Mouse (Mus musculus) olfactory bulb, adult 2 months (tissue): ENCODE data around the gene Ulk3. TPM values are rescaled to one million over a fixed set of nuclear protein-coding genes. Genes with fewer than 3 reads are reported as not detected.

Experiments
- H3K27ac ChIP-seq: fragments of 200-500 bp; 2 replicates; pipeline ENCODE4 v1.5.1; 2012; ENCODE audit warnings: low read depth, low read length; ENCODE audit not compliant: insufficient read depth
- H3K4me1 ChIP-seq: fragments of 200-500 bp; 2 replicates; pipeline ENCODE4 v1.6.1; 2012; ENCODE audit warnings: low read length; ENCODE audit not compliant: control insufficient read depth, insufficient read depth
- H3K4me3 ChIP-seq: fragments of 200-500 bp; 2 replicates; pipeline ENCODE4 v1.5.1; 2012; ENCODE audit warnings: mild to moderate bottlenecking, low read depth, low read length, moderate library complexity; ENCODE audit not compliant: insufficient read depth
- CTCF ChIP-seq: fragments of 200-500 bp; IDR thresholded peaks from 2 replicates; pipeline ENCODE4 v1.5.1; 2012; ENCODE audit warnings: low read depth, mild to moderate bottlenecking, low read length, moderate library complexity; ENCODE audit not compliant: insufficient read depth
- POLR2A ChIP-seq: fragments of 200-500 bp; IDR thresholded peaks from 2 replicates; pipeline ENCODE4 v1.6.1; 2012; ENCODE audit warnings: mild to moderate bottlenecking, low read depth, low read length, moderate library complexity; ENCODE audit not compliant: insufficient read depth
- WGBS: fragments of 180-500 bp; shearing (Covaris S2); methylation state at CpG from one replicate; pipeline ENCODE4 v1.1.7; 2018; 5-methylcytosine and 5-hydroxymethylcytosine counted together
- polyA plus RNA-seq: library from polyadenylated mRNA; stranded (reverse); fragments of >200 nt; gene quantifications from 2 replicates; pipeline ENCODE4 v1.2.4, GENCODE M21; 2012; ENCODE audit warnings: low replicate concordance; ENCODE audit not compliant: missing spikeins, insufficient read depth, insufficient read length

Ulk3 gene
- polyA plus RNA-seq, 1 experiment, result not detected

DNA sequence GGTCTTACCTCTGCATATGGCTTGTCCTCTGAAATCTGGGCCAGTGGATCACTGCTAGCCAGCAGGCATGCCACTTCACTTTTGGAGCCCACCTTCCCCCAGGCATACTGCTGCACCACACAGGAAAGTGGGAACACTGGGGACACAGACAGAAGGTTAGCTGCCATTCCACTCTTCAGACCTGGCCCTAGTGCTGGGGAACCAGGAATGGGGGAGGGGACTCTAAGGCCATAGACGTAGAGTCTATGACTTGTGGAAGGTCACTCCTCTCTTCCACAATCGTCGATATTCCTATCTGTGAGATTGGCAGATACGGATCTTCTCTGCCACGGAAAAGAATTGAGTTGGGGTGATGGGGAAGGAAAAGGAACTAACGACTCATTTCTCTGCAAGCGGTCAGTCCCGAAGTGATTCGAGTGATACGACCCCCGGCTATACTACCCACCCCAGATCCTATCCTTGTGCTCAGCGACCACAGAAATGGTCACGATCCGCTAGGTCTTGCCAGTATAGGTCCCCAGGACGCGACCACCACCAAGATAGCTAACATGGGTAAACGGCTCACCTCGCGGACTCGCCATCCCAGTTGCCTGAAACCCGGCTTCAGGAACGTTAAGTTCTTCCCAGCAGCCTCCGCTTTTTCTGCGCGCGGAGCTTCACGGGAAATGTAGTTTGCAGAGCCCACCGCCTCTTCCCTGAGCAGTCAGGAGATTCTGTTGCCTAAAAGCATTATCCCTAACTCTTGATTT is 36.9 kb upstream of the Ulk3 start, which contains the start of gene Mpi:
TSS of gene Mpi (minus strand) at position 625 of the 749 bp plus-strand sequence.
- TF ChIP-seq CTCF (no peak), POLR2A (peak; percentile 46; the same call in 1 of the 2 replicates)
- Histone ChIP-seq H3K4me3 (peak within 1 kb of the TSS; percentile 97), H3K27ac (no peak within 1 kb of the TSS), H3K4me1 (peaks cover 17% of the 10 kb centered on the region; the same call in 1 of the 2 replicates)
- WGBS, result 5% methylated on average over 28 of the region's 28 CpGs

DNA sequence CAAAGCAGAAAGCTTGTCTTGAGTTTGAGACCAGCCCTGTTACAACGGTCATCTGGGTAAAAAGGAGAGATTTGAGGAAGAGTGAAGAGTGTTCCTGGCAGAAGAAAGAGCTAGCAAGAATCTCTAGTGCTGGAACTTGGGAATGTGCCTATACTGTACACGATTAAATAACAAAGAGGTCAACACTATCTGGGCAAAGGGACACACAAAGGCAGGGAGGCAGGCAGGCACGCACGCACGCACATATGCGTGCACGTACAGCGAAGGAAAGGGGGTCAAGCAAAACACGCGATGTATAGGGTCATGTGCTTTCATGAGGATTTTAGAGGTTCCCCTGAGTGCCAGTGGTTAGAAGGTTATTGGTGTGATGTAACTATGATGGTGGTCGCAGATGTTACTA is 36.1 kb upstream of the Ulk3 start:
- no peak overlapping the region for H3K4me3 ChIP-seq
- no peak for TF ChIP-seq POLR2A
- TF ChIP-seq CTCF, result no peak
- 81% methylated on average over 11 of the region's 11 CpGs for WGBS
- H3K4me1 ChIP-seq, result peaks cover 12% of the 10 kb centered on the region; the same call in 1 of the 2 replicates
- no peak overlapping the region for H3K27ac ChIP-seq

DNA sequence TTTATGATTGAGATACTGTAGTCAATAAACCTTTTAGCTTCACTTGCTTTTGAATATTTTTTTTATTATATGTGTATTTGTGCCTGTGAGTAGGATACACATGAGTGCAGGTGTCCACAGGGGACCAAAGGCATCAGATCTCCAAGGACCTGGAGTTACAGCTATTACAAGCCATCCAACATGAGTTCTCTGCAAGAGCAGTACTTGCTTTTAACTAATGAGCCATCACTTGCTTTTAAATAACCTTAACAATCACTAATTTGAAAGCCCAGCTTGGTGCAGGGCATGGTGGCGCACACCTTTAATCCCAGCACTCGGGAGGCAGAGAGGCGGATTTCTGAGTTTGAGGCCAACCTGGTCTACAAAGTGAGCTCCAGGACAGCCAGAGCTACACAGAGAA is 34.5 kb upstream of the Ulk3 start:
- 58% methylated on average over 3 of the region's 3 CpGs for WGBS
- Histone ChIP-seq H3K27ac (no peak overlapping the region), H3K4me3 (no peak overlapping the region), H3K4me1 (peaks cover 4% of the 10 kb centered on the region; the same call in 1 of the 2 replicates)
- no peak for TF ChIP-seq POLR2A
- TF ChIP-seq CTCF, result no peak

DNA sequence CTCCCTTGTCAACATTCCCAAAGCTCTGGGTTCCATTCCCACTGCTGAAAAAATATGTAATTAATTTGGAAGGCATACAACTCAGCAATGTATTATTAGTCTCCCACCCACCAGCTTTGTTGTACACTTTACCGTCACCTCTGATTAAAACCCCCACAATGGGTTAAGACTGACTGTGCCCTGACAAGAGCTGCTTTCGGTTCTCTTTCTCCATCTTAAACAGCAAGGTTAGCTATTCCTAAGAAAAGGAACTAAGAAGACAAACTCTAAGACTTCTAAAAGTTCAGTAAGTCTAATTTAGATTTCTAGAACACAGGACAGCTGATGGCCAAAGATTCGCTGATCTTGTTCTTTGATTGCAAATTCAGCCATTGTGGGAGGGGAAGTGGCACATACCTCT is 32.0 kb upstream of the Ulk3 start:
- TF ChIP-seq POLR2A (no peak), CTCF (no peak)
- H3K4me3 ChIP-seq, result no peak overlapping the region
- no peak overlapping the region for H3K27ac ChIP-seq
- WGBS, result 56% methylated on average over 3 of the region's 3 CpGs
- peaks cover 7% of the 10 kb centered on the region for H3K4me1 ChIP-seq

DNA sequence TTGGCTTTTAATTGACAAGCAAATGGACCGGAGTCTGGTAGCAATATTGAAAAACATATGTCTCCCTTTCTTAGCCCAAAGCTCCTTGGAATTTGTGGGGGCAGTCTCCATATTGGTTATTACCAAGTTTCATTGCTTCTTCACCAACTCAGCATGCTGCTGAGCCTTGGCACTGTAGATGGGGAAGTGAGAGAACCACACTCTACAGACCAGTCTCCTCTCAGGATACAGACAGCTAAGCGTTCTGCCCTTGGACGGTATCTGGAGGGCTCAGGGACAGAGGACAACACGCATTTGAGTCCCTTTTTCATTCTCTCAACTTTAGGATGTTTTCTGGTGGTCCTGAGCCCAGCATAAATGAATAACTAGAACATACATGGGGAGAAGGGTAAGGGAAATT is 30.6 kb upstream of the Ulk3 start:
- Histone ChIP-seq H3K4me1 (peaks cover 11% of the 10 kb centered on the region), H3K4me3 (no peak overlapping the region), H3K27ac (no peak overlapping the region)
- 88% methylated on average over 4 of the region's 4 CpGs for WGBS
- TF ChIP-seq POLR2A, result no peak
- TF ChIP-seq CTCF, result no peak

DNA sequence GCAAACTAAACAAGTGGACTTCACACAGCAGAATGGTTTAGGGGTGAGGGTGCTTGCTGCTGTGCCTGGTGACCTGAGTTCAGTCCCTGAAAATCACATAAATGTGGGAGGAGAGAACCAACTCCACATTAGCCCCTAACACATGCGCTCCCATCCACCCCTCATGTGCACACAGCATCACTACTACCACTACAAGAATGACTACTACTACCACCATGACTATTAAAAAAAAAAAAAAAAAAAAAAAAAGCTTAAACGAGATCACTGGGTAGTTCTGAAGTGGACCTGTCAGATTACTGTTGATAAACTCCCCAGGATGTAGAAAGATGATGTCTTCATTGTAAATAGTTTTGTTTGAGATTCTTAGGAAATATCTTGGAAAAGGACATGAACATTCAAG is 29.7 kb upstream of the Ulk3 start:
- Histone ChIP-seq H3K4me1 (peaks cover 11% of the 10 kb centered on the region), H3K4me3 (no peak overlapping the region), H3K27ac (no peak overlapping the region)
- TF ChIP-seq CTCF (no peak), POLR2A (no peak)
- 82% methylated on average over 2 of the region's 2 CpGs for WGBS

DNA sequence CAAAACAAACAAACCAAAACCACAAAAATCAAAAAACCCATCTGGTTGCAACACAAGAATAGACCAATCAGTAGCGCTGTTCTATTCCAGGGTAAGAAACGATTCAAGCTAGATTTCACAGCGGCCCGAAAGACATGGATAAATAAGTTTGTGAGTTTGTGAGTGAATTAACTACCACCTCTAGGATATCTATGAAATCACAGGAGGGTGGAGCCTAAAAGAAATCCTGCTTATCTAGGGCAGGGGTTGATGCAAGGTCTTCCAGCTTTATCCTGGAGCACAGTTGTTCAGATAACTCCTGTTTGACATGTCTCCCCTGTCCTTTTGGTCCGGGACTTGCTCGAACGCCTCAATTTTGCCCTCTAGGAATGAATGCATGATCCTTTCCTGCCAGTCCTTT is 29.0 kb upstream of the Ulk3 start:
- 7% methylated on average over 7 of the region's 7 CpGs for WGBS
- TF ChIP-seq POLR2A (no peak), CTCF (no peak)
- peak overlapping the region; percentile 65 for H3K4me3 ChIP-seq

DNA sequence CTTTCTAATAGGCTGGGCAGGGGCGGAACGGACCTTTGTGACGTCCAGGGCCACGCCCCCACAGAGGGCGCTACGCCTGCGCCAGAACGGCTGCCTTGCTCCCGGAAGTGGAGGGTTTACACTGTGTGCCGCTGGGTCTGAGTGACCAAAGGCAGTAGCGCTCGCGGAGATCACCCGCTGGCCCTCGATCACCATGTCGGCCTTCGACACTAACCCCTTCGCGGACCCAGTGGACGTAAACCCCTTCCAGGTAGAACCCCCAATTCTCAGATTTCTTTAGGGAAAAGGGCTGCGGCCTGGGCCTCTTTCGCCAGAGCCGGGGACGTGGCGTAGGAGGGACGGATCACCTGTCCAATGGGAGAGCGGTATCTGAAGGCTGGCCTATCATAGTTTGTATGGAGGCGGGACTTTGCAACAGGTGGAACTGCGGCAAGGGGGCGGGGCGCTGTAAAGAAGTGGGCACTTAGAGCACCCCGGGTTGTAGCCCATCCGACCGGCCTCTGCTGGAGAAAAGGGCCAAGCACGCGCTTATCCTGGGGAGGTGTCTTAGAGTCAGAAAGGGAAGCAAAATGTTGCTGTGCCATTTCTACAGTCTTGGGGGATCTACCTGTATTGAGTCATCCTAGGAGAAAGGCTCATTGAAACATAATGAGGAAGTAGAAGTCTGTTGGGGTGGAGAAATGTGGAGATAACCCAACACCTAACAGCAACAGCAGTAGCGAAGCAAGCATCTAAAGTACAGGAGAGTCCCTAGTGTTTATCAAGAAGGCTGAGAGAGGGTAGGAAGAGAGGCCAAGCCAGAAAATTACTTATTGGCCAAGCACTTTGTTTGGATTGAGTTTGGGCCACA is 28.2 kb upstream of the Ulk3 start, which contains the start of gene Scamp2:
TSS of gene Scamp2 (plus strand) at position 83 of the 850 bp plus-strand sequence.
- Histone ChIP-seq H3K4me3 (peak within 1 kb of the TSS; percentile 65), H3K27ac (peak within 1 kb of the TSS; percentile 72), H3K4me1 (peaks cover 16% of the 10 kb centered on the region)
- WGBS, result 1% methylated on average over 37 of the region's 37 CpGs
- TF ChIP-seq POLR2A, result peak; percentile 57; the same call in 1 of the 2 replicates
- TF ChIP-seq CTCF, result no peak

More for the DNA sequence above, 29.0 kb upstream of the Ulk3 start:
- Histone ChIP-seq H3K4me1 (peaks cover 11% of the 10 kb centered on the region), H3K27ac (peak overlapping the region; percentile 71)

DNA sequence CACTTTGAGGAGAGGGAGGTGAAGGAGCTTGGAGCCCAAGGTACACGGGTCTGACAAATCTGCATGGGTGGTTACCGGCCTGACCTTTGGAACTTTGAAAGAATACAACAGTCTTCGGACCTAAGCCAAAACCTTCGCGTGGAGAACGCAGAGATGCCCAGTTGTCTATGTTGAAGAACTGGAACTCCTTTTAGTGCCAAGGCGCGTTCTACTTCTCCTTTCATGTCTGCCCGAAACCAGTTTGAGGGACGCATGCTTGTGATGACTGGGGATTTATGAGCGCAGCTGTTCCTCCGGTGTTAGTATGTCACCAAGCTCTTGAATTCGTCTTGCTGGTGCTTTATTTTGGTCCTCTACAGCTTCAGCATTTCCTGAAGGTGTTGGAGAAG is 27.5 kb upstream of the Ulk3 start:
- 78% methylated on average over 13 of the region's 13 CpGs for WGBS
- TF ChIP-seq CTCF (no peak), POLR2A (no peak)
- Histone ChIP-seq H3K4me1 (peaks cover 18% of the 10 kb centered on the region), H3K4me3 (peak overlapping the region; percentile 65), H3K27ac (no peak overlapping the region)
